Mouse (Mus musculus): Measurements from ENCODE around the gene Rims1. TPM values are rescaled to one million over a fixed set of nuclear protein-coding genes. Genes with fewer than 3 reads are reported as not detected.

Rims1 gene
- total and polyA plus RNA-seq, 3 experiments = 0.06 to 0.34 (median 0.29) TPM

DNA sequence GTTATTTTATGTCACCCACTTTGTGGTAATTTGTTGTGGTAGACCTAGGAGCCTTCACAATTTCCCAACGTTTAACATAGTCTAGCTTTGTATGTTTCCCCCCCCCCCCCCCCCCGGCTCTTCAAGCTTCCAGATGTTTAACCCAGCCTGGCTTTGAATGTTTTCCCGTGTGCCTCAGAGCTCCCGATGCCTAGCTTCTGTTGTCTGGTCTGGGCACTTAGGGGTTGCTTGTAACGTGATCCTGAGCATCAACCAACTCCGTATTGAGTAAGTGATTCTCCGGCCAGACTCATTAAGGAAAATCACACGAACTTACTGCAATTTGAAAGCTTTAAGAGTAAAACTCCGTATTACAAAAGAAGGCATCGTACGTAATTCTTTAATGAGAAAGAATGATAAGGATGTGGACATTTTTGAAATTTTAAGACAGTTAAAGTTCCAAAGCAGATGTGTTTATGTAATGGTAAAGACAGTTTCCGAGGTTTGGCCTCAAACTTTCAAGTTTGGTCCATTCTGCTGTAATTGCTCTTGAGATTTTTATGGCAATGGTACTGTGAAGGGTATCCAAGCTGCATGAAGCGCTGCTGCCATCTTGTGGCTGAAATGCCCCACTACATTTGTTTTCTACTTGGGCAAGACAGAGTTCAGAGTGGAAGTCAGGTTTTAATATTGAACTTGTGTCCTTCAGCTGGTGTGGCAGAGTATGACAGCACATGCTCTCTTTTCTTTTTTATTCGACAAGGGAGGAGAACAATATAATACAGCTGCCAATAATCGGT is 537.0 kb downstream of the Rims1 start:
- DNase-seq = peak; percentile 44 to 70
- Histone ChIP-seq H3K36me3 (ENCODE audit: control insufficient read depth, insufficient read depth, low read length) (no peaks in the 10 kb centered on the region), H3K79me2 (replicated peaks; ENCODE audit: control insufficient read depth, insufficient read depth, low read length) (no peaks in the 10 kb centered on the region), H3K4me3 (no peak overlapping the region), H3K9ac (ENCODE audit: low read depth, low read length) (no peak overlapping the region), H3K4me1 (ENCODE audit: control insufficient read depth, insufficient read depth, low read length) (no peaks in the 10 kb centered on the region), H3K27ac (no peak overlapping the region), H3K27me3 (ENCODE audit: control insufficient read depth, insufficient read depth, low read length) (no peaks in the 10 kb centered on the region)
- TF ChIP-seq POLR2A (IDR thresholded peaks at IDR 0.05; ENCODE audit: insufficient read depth, low read depth, low read length) (no peak), CTCF (IDR thresholded peaks at IDR 0.05) (peak; percentile 96), EP300 (IDR thresholded peaks at IDR 0.05; ENCODE audit: insufficient read depth, low read depth, low read length) (0 out of 2 replicates have a peak, but pooled peaks have one; percentile 21)
- 39% methylated on average over 15 of the region's 15 CpGs for WGBS
- intact Hi-C loops (cut with DNase I) = loop anchor here (1.0 to 5.0 kb wide), 4 partner anchors 201 to 1051 kb away; partner anchors contain the start of genes Kcnq5 and Tmem14a

DNA sequence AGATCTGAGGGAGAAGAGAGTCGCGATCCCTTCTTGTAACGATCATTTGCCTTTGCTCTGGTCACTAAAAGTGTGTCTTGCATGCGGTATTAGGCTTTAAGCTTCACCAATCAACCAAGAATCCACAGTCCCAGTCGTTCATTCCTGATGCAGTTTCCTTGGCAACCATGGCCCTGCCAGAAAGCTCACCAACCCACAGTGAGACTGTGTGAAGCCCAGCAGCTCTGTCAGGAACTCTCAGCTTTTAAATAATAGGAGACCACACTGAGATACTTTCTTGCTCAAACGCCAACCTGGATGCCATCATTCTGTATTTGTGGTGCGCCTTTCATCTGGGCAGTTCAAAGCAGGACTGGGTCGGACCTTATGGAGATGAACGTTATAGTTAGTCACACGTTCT is 539.3 kb downstream of the Rims1 start:
- Histone ChIP-seq H3K4me3 (no peak overlapping the region), H3K9ac (ENCODE audit: low read depth, low read length) (no peak overlapping the region), H3K27me3 (ENCODE audit: control insufficient read depth, insufficient read depth, low read length) (no peaks in the 10 kb centered on the region), H3K36me3 (ENCODE audit: control insufficient read depth, insufficient read depth, low read length) (no peaks in the 10 kb centered on the region), H3K27ac (no peak overlapping the region), H3K79me2 (replicated peaks; ENCODE audit: control insufficient read depth, insufficient read depth, low read length) (no peaks in the 10 kb centered on the region), H3K4me1 (ENCODE audit: control insufficient read depth, insufficient read depth, low read length) (no peaks in the 10 kb centered on the region)
- 68% methylated on average over 10 of the region's 10 CpGs for WGBS
- intact Hi-C loops (cut with DNase I) = loop anchor here (5.0 kb wide), 3 partner anchors 199 to 1049 kb away; partner anchors contain the start of genes Kcnq5 and Tmem14a
- DNase-seq = no peak
- TF ChIP-seq CTCF (IDR thresholded peaks at IDR 0.05) (no peak), POLR2A (IDR thresholded peaks at IDR 0.05; ENCODE audit: insufficient read depth, low read depth, low read length) (no peak)

DNA sequence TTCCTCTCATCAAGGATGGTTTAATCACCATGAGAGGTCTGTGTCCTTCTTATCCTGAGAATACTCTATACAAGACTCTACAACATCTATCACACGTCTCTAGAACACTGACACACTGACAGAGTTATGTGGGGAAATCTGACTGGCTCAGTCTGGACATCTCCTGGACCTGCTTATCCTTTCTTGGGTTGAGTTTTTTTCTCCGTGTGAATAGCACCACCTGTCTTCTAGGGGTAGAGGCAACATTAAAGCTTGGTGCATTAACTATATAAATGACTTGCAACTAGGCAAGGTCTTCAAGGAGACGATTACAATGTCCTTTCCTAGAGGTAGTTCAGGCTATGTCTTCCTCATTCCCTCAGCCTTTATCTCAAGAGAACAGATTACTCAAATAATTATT is 540.3 kb downstream of the Rims1 start:
- no peaks in the 10 kb centered on the region for H3K79me2 ChIP-seq (replicated peaks; ENCODE audit: control insufficient read depth, insufficient read depth, low read length)
- no peaks in the 10 kb centered on the region for H3K27me3 ChIP-seq (ENCODE audit: control insufficient read depth, insufficient read depth, low read length)
- H3K27ac ChIP-seq = no peak overlapping the region
- no peaks in the 10 kb centered on the region for H3K36me3 ChIP-seq (ENCODE audit: control insufficient read depth, insufficient read depth, low read length)
- H3K4me1 ChIP-seq (ENCODE audit: control insufficient read depth, insufficient read depth, low read length) = no peaks in the 10 kb centered on the region
- intact Hi-C loops (cut with DNase I) = loop anchor here (5.0 kb wide), 3 partner anchors 198 to 1048 kb away; partner anchors contain the start of genes Kcnq5 and Tmem14a
- WGBS = 43% methylated on average over 3 of the region's 3 CpGs
- no peak overlapping the region for H3K9ac ChIP-seq (ENCODE audit: low read depth, low read length)
- DNase-seq = no peak
- no peak overlapping the region for H3K4me3 ChIP-seq
- no peak for TF ChIP-seq EP300 (IDR thresholded peaks at IDR 0.05; ENCODE audit: insufficient read depth, low read depth, low read length)
- TF ChIP-seq CTCF (IDR thresholded peaks at IDR 0.05) = peak; percentile 60
- TF ChIP-seq POLR2A (IDR thresholded peaks at IDR 0.05; ENCODE audit: insufficient read depth, low read depth, low read length) = no peak

DNA sequence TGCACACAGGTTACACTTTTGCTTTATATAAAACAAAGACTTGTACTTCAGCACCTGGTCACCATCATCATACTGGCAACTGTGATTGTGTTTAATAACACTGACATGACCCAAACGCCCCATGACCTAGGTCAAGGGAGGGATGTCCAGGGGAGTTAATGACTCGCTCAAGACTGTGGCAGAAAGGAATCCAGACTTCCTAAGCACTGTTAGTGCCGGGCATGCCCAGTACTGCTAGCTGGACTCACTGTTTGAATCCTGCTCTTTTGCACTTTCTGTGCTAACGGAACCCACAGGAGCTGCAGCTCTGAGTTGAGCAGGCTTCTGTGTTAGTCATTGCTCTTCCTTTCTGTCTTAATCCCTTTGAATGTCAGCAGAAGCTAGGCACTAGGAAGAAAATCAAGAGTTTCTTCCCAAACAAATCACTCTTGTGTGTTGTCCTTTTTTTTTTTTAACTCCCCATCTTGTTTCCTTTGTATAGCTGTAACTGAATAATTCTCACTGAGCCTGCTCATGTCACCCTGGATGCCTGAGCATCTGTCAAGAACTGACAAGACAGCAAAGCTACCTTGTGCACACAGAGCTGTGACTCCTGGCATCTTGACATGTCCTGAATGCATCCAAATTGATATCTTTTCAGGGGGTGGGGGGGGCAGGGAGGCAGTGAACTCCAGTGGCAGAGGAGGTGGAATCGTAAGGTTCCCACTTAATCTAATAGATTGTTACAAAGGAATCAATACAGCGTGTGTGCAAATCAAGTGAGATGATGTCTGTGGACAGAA is 543.4 kb downstream of the Rims1 start:
- Histone ChIP-seq H3K27me3 (ENCODE audit: control insufficient read depth, insufficient read depth, low read length) (no peaks in the 10 kb centered on the region), H3K36me3 (ENCODE audit: control insufficient read depth, insufficient read depth, low read length) (no peaks in the 10 kb centered on the region), H3K27ac (no peak overlapping the region), H3K79me2 (replicated peaks; ENCODE audit: control insufficient read depth, insufficient read depth, low read length) (no peaks in the 10 kb centered on the region), H3K9ac (ENCODE audit: low read depth, low read length) (no peak overlapping the region), H3K4me3 (no peak overlapping the region), H3K4me1 (ENCODE audit: control insufficient read depth, insufficient read depth, low read length) (no peaks in the 10 kb centered on the region)
- TF ChIP-seq EP300 (IDR thresholded peaks at IDR 0.05; ENCODE audit: insufficient read depth, low read depth, low read length) (no peak), POLR2A (IDR thresholded peaks at IDR 0.05; ENCODE audit: insufficient read depth, low read depth, low read length) (no peak), CTCF (IDR thresholded peaks at IDR 0.05) (no peak)
- DNase-seq = no peak
- WGBS = 64% methylated on average over 6 of the region's 6 CpGs
- intact Hi-C loops (cut with DNase I) = no loop called here

DNA sequence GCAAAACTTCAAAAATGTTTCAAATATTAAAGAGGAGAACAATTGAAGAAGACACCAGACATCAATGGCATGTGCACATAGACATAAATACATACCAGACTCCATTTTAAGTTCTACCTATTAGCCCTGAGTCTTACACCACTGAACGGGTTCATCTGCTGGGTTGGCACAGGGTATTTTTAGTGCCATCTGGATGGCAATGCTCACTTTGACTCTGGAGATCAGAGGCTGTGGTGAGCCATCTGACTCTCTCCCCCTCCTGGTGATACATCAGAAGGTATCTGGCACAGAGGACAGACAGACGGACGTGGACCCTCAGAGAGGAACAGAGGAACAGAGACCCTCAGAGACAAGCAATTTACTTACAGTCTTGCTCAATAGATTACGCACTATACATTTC is 544.1 kb downstream of the Rims1 start:
- no peak for DNase-seq
- TF ChIP-seq EP300 (IDR thresholded peaks at IDR 0.05; ENCODE audit: insufficient read depth, low read depth, low read length) (no peak), POLR2A (IDR thresholded peaks at IDR 0.05; ENCODE audit: insufficient read depth, low read depth, low read length) (no peak), CTCF (IDR thresholded peaks at IDR 0.05) (no peak)
- no peak overlapping the region for H3K4me3 ChIP-seq
- H3K9ac ChIP-seq (ENCODE audit: low read depth, low read length) = no peak overlapping the region
- WGBS = 88% methylated on average over 4 of the region's 4 CpGs
- H3K79me2 ChIP-seq (replicated peaks; ENCODE audit: control insufficient read depth, insufficient read depth, low read length) = no peaks in the 10 kb centered on the region
- H3K36me3 ChIP-seq (ENCODE audit: control insufficient read depth, insufficient read depth, low read length) = no peaks in the 10 kb centered on the region
- H3K27ac ChIP-seq = no peak overlapping the region
- H3K4me1 ChIP-seq (ENCODE audit: control insufficient read depth, insufficient read depth, low read length) = no peaks in the 10 kb centered on the region
- no peaks in the 10 kb centered on the region for H3K27me3 ChIP-seq (ENCODE audit: control insufficient read depth, insufficient read depth, low read length)
- intact Hi-C loops (cut with DNase I) = no loop called here

DNA sequence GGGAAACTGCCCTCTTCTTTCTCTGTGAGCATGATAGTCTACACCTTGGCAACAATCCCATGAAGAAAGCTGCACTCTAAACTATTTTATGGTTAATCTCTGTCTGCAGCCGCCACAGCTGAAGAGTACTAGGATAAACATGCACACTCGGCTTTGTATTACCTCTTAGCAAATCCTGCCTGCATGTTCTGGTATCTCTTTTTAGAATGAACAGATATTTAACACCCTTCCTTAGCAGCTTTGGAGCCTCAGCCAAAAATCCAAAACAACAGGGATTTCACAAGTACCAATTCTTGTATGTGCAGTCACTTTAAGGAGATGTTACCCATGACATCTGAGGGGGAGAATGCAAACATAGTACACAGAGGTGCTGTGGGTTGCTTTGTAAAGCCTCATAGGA is 545.5 kb downstream of the Rims1 start:
- H3K27me3 ChIP-seq (ENCODE audit: control insufficient read depth, insufficient read depth, low read length) = no peaks in the 10 kb centered on the region
- no peaks in the 10 kb centered on the region for H3K79me2 ChIP-seq (replicated peaks; ENCODE audit: control insufficient read depth, insufficient read depth, low read length)
- no peak overlapping the region for H3K4me3 ChIP-seq
- TF ChIP-seq EP300 (IDR thresholded peaks at IDR 0.05; ENCODE audit: insufficient read depth, low read depth, low read length) = no peak
- TF ChIP-seq CTCF (IDR thresholded peaks at IDR 0.05) = no peak
- no peak for TF ChIP-seq POLR2A (IDR thresholded peaks at IDR 0.05; ENCODE audit: insufficient read depth, low read depth, low read length)
- intact Hi-C loops (cut with DNase I) = no loop called here
- H3K36me3 ChIP-seq (ENCODE audit: control insufficient read depth, insufficient read depth, low read length) = no peaks in the 10 kb centered on the region
- 68% methylated on average over 2 of the region's 2 CpGs for WGBS
- H3K9ac ChIP-seq (ENCODE audit: low read depth, low read length) = no peak overlapping the region
- DNase-seq = no peak
- H3K27ac ChIP-seq = no peak overlapping the region
- no peaks in the 10 kb centered on the region for H3K4me1 ChIP-seq (ENCODE audit: control insufficient read depth, insufficient read depth, low read length)
